Mouse (Mus musculus) forebrain, embryonic 16.5 days (tissue): ENCODE data around the gene Trim71. TPM values are rescaled to one million over a fixed set of nuclear protein-coding genes. Genes with fewer than 3 reads are reported as not detected.

Source experiments
- ATAC-seq: fragments of 200-750 bp; cut with Nextera tagmentation; 2 replicates; pipeline ENCODE4 v1.8.0; 2017; ENCODE audit warnings: mild to moderate bottlenecking, moderate library complexity
- H3K27ac ChIP-seq: fragments of 300-500 bp; sonication (generic); 2 replicates; pipeline ENCODE4 v1.5.1; 2014; ENCODE audit warnings: low read length, control low read depth
- H3K27me3 ChIP-seq: fragments of 300-500 bp; sonication (generic); replicated peaks from 2 replicates; pipeline ENCODE4 v1.6.1; 2014; ENCODE audit warnings: low read length; ENCODE audit not compliant: control insufficient read depth, insufficient read depth
- H3K36me3 ChIP-seq: fragments of 300-500 bp; sonication (generic); 2 replicates; pipeline ENCODE4 v1.6.1; 2014; ENCODE audit not compliant: control insufficient read depth, insufficient read depth
- H3K4me1 ChIP-seq: fragments of 300-500 bp; sonication (generic); replicated peaks from 2 replicates; pipeline ENCODE4 v1.6.1; 2014; ENCODE audit warnings: low read length; ENCODE audit not compliant: control insufficient read depth, insufficient read depth
- H3K4me2 ChIP-seq: fragments of 300-500 bp; sonication (generic); 2 replicates; pipeline ENCODE4 v1.6.1; 2014; ENCODE audit warnings: mild to moderate bottlenecking, low read length, control low read depth
- H3K4me3 ChIP-seq: fragments of 300-500 bp; sonication (generic); replicated peaks from 2 replicates; pipeline ENCODE4 v1.5.1; 2014; ENCODE audit warnings: mild to moderate bottlenecking, low read length, control low read depth
- H3K9ac ChIP-seq: fragments of 300-500 bp; sonication (generic); replicated peaks from 2 replicates; pipeline ENCODE4 v1.6.1; 2014; ENCODE audit warnings: low read depth, low read length, control low read depth
- H3K9me3 ChIP-seq: fragments of 300-500 bp; sonication (generic); 2 replicates; pipeline ENCODE4 v1.6.1; 2016; ENCODE audit warnings: low read length; ENCODE audit not compliant: control insufficient read depth
- whole genome bisulfite sequencing: fragments of 180-500 bp; shearing (Covaris S2); extraction: QIAGEN DNeasy Blood & Tissue Kit; methylation state at CpG from one replicate; pipeline ENCODE4 v1.1.7; 2014; 5-methylcytosine and 5-hydroxymethylcytosine counted together
- polyA plus RNA-seq: library from polyadenylated mRNA; unstranded; fragments of >200 nt; fragmentation: Nextera tagmentation; extraction: Ambion mirVana; gene quantifications from 2 replicates; pipeline ENCODE4 v1.2.1, GENCODE M21; 2015

The Trim71 gene
- polyA plus RNA-seq, 1 experiment from 2014 or later: 0.13 TPM

- H3K4me2 ChIP-seq: no peak overlapping the region
- 87% methylated on average over 11 of the region's 11 CpGs for WGBS
- H3K27me3 ChIP-seq: no peaks in the 10 kb centered on the region
- no peak overlapping the region for H3K27ac ChIP-seq
- no peaks in the 10 kb centered on the region for H3K9me3 ChIP-seq
- H3K9ac ChIP-seq: no peak overlapping the region
- no peaks in the 10 kb centered on the region for H3K36me3 ChIP-seq
- ATAC-seq: no peak
- H3K4me3 ChIP-seq: no peak overlapping the region
- H3K4me1 ChIP-seq: no peaks in the 10 kb centered on the region
These were observed 14.5 kb upstream of the Trim71 start for GRCm38 (mm10) chr9:114578646-114579045.

GRCm38 (mm10) chr9:114576001-114576400 lies 11.8 kb upstream of the Trim71 start:
- no peaks in the 10 kb centered on the region for H3K4me1 ChIP-seq
- H3K4me2 ChIP-seq: no peak overlapping the region
- H3K4me3 ChIP-seq: no peak overlapping the region
- no peaks in the 10 kb centered on the region for H3K27me3 ChIP-seq
- H3K9ac ChIP-seq: no peak overlapping the region
- no peak for ATAC-seq
- no peak overlapping the region for H3K27ac ChIP-seq
- whole genome bisulfite sequencing: 86% methylated on average over 1 of the region's 1 CpGs
- H3K9me3 ChIP-seq: no peaks in the 10 kb centered on the region
- H3K36me3 ChIP-seq: no peaks in the 10 kb centered on the region

- H3K27me3 ChIP-seq: no peaks in the 10 kb centered on the region
- no peaks in the 10 kb centered on the region for H3K9me3 ChIP-seq
- 62% methylated on average over 5 of the region's 5 CpGs for WGBS
- H3K4me1 ChIP-seq: no peaks in the 10 kb centered on the region
- H3K4me2 ChIP-seq: no peak overlapping the region
- H3K36me3 ChIP-seq: no peaks in the 10 kb centered on the region
- H3K9ac ChIP-seq: no peak overlapping the region
- no peak overlapping the region for H3K27ac ChIP-seq
- ATAC-seq: no peak
- no peak overlapping the region for H3K4me3 ChIP-seq
These were observed 9.4 kb upstream of the Trim71 start for GRCm38 (mm10) chr9:114573528-114573927.

GRCm38 (mm10) chr9:114568682-114569474 lies 4.7 kb upstream of the Trim71 start:
- H3K4me2 ChIP-seq: no peak overlapping the region
- no peak overlapping the region for H3K4me3 ChIP-seq
- no peak overlapping the region for H3K9ac ChIP-seq
- no peaks in the 10 kb centered on the region for H3K9me3 ChIP-seq
- 87% methylated on average over 5 of the region's 5 CpGs for WGBS
- no peaks in the 10 kb centered on the region for H3K36me3 ChIP-seq
- peaks cover 6% of the 10 kb centered on the region for H3K4me1 ChIP-seq
- H3K27me3 ChIP-seq: peaks cover 14% of the 10 kb centered on the region
- H3K27ac ChIP-seq: no peak overlapping the region
- no peak for ATAC-seq

GRCm38 (mm10) chr9:114564667-114565066 lies 498 bp upstream of the Trim71 start:
- H3K27me3 ChIP-seq: peaks cover 56% of the 10 kb centered on the region
- peaks cover 28% of the 10 kb centered on the region for H3K4me1 ChIP-seq
- WGBS: 2% methylated on average over 10 of the region's 10 CpGs
- no peak overlapping the region for H3K9ac ChIP-seq
- no peak for ATAC-seq
- no peak overlapping the region for H3K27ac ChIP-seq
- no peaks in the 10 kb centered on the region for H3K9me3 ChIP-seq
- no peaks in the 10 kb centered on the region for H3K36me3 ChIP-seq
- peak overlapping the region; percentile 81 for H3K4me2 ChIP-seq
- H3K4me3 ChIP-seq: peak overlapping the region; percentile 59

GRCm38 (mm10) chr9:114562919-114563751 lies 1.0 kb downstream of the Trim71 start:
- peak overlapping the region; percentile 81 for H3K4me2 ChIP-seq
- H3K36me3 ChIP-seq: no peaks in the 10 kb centered on the region
- ATAC-seq: peak; percentile 84
- peaks cover 70% of the 10 kb centered on the region for H3K27me3 ChIP-seq
- H3K4me3 ChIP-seq: peak overlapping the region; percentile 59
- H3K9me3 ChIP-seq: no peaks in the 10 kb centered on the region
- under 1% methylated on average over 115 of the region's 122 CpGs for WGBS
- no peak overlapping the region for H3K27ac ChIP-seq
- peak overlapping the region; percentile 61 for H3K9ac ChIP-seq
- H3K4me1 ChIP-seq: peaks cover 28% of the 10 kb centered on the region

GRCm38 (mm10) chr9:114562031-114562918 lies 1.9 kb downstream of the Trim71 start:
- peaks cover 72% of the 10 kb centered on the region for H3K27me3 ChIP-seq
- under 1% methylated on average over 94 of the region's 101 CpGs for WGBS
- H3K27ac ChIP-seq: no peak overlapping the region
- no peak overlapping the region for H3K9ac ChIP-seq
- H3K4me1 ChIP-seq: peaks cover 28% of the 10 kb centered on the region
- H3K4me3 ChIP-seq: peak overlapping the region; percentile 59
- no peaks in the 10 kb centered on the region for H3K9me3 ChIP-seq
- peak overlapping the region; percentile 81 for H3K4me2 ChIP-seq
- no peak for ATAC-seq
- H3K36me3 ChIP-seq: no peaks in the 10 kb centered on the region

GRCm38 (mm10) chr9:114561671-114561971 lies 2.5 kb downstream of the Trim71 start:
- Histone ChIP-seq H3K36me3 (no peaks in the 10 kb centered on the region), H3K4me2 (no peak overlapping the region), H3K9ac (no peak overlapping the region), H3K4me3 (no peak overlapping the region), H3K27ac (no peak overlapping the region), H3K4me1 (peaks cover 28% of the 10 kb centered on the region), H3K9me3 (no peaks in the 10 kb centered on the region), H3K27me3 (peaks cover 75% of the 10 kb centered on the region)
- no peak for ATAC-seq
- WGBS: under 1% methylated on average over 12 of the region's 12 CpGs
